Mouse (Mus musculus) monocyte, adult 59 days (primary cell): Measurements from ENCODE around the gene Kcne1. TPM values are rescaled to one million over a fixed set of nuclear protein-coding genes. Genes with fewer than 3 reads are reported as not detected.

ENCODE experiments used
- total RNA-seq, 2 experiments: library from RNA; stranded (reverse); gene quantifications; one replicate each; pipeline ENCODE4 v1.2.4; 2023

Gene Kcne1
- total RNA-seq, result not detected

GRCm38 (mm10) chr16:92359229-92359628 is at the start of gene Kcne1:
Gene Kcne1, minus strand, starts transcription at chr16:92359468.

GRCm38 (mm10) chr16:92321341-92321740 is 37.9 kb downstream of the Kcne1 start, which contains the start of gene Fam243:
Gene Fam243, minus strand, starts transcription at chr16:92321441.

GRCm38 (mm10) chr16:92300649-92301411 is 58.4 kb downstream of the Kcne1 start, which contains the start of gene Smim11:
Gene Smim11, plus strand, starts transcription at chr16:92301286.

Other genes starting within 250 kb of the Kcne1 start
- not detected for gene Kcne2, start 67.1 kb downstream of the Kcne1 start, total RNA-seq
- gene Smim11, start 58.2 kb downstream of the Kcne1 start, total RNA-seq, result 10 to 100 TPM; 22.1 to 26.8 TPM
- gene Fam243, start 38.0 kb downstream of the Kcne1 start, total RNA-seq, result not detected
- gene Rcan1, start 111.4 kb upstream of the Kcne1 start, total RNA-seq, result 10 to 100 TPM; 22.0 to 22.1 TPM
- gene Clic6, start 126.3 kb upstream of the Kcne1 start, total RNA-seq, result not detected